Mouse (Mus musculus) lung, postnatal 0 days (tissue): ENCODE results near the gene Tmem178b.

Experiments used
- CTCF ChIP-seq: IDR thresholded peaks from 2 replicates; pipeline ENCODE4 v1.5.1; 2016; ENCODE audit warnings: antibody characterized with exemption, mild to moderate bottlenecking
- EP300 ChIP-seq: IDR thresholded peaks from 2 replicates; pipeline ENCODE4 v1.6.1; 2016; ENCODE audit warnings: antibody characterized with exemption, mild to moderate bottlenecking, control low read depth

DNA sequence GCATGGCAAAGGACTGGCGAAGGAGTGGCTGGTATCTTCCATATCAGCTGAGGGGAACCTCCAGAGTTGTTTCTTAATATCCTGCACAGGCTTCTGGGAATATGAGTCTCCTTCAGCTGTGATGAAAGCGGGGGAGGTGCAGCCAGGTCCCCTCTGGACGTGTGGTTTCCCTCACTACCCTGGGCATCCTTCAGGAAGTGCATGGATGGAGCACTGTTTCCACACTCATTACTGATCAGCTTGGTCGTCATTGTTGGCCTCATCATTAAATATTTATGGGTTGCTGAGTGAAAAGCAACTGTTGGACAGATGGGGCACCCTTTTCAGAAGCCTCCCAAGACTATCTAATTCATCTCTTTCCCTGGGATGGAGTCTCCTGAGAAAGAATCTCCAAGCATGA is 146.3 kb downstream of the Tmem178b start:
- TF ChIP-seq CTCF: no peak
- no peak for TF ChIP-seq EP300
